Mouse (Mus musculus) cortical plate, adult 2 months (tissue): ENCODE results near the gene Rps26. TPM values are rescaled to one million over a fixed set of nuclear protein-coding genes. Genes with fewer than 3 reads are reported as not detected.
"Not testable (repeated sequence)": the region's sequence is repeated elsewhere in the genome, so short reads cannot be mapped to it uniquely, and the experiment has no call there.

Experiments
- H3K27ac ChIP-seq: fragments of 200-500 bp; 2 replicates; pipeline ENCODE4 v1.5.1; 2012; ENCODE audit warnings: low read length, control low read depth, inconsistent platforms; ENCODE audit not compliant: insufficient read depth
- H3K4me1 ChIP-seq: fragments of 200-500 bp; 2 replicates; pipeline ENCODE4 v1.6.1; 2011; ENCODE audit warnings: low read length; ENCODE audit not compliant: control insufficient read depth, insufficient read depth
- H3K4me3 ChIP-seq: fragments of 200-500 bp; 2 replicates; pipeline ENCODE4 v1.5.1; 2011; ENCODE audit warnings: mild to moderate bottlenecking, low read length, control low read depth; ENCODE audit not compliant: insufficient read depth
- CTCF ChIP-seq: fragments of 200-500 bp; IDR thresholded peaks from 2 replicates; pipeline ENCODE4 v1.5.1; 2011; ENCODE audit warnings: mild to moderate bottlenecking, control low read depth, low read length; ENCODE audit not compliant: insufficient read depth; ENCODE audit errors: extremely low read depth
- POLR2A ChIP-seq: fragments of 200-500 bp; IDR thresholded peaks from 2 replicates; pipeline ENCODE4 v1.6.1; 2011; ENCODE audit warnings: mild to moderate bottlenecking, low read length, control low read depth; ENCODE audit not compliant: insufficient read depth; ENCODE audit errors: extremely low read depth
- polyA plus RNA-seq: library from polyadenylated mRNA; depleted of rRNA; stranded (reverse); fragments of >200 nt; gene quantifications from 2 replicates; pipeline ENCODE4 v1.2.3, GENCODE M21; 2012

Gene Rps26
- polyA plus RNA-seq, 1 experiment = 390 TPM

- TF ChIP-seq CTCF (no peak), POLR2A (no peak)
- H3K27ac ChIP-seq = no peak overlapping the region
- no peak overlapping the region for H3K4me3 ChIP-seq
- peaks cover 5% of the 10 kb centered on the region for H3K4me1 ChIP-seq
Measured at GRCm38 (mm10) chr10:128629746-128630145, 3.2 kb upstream of the Rps26 start.

GRCm38 (mm10) chr10:128627398-128628317 lies 1.1 kb upstream of the Rps26 start:
- TF ChIP-seq POLR2A (no peak), CTCF (no peak)
- H3K27ac ChIP-seq = no peak overlapping the region
- peaks cover 5% of the 10 kb centered on the region for H3K4me1 ChIP-seq
- no peak overlapping the region for H3K4me3 ChIP-seq

DNA sequence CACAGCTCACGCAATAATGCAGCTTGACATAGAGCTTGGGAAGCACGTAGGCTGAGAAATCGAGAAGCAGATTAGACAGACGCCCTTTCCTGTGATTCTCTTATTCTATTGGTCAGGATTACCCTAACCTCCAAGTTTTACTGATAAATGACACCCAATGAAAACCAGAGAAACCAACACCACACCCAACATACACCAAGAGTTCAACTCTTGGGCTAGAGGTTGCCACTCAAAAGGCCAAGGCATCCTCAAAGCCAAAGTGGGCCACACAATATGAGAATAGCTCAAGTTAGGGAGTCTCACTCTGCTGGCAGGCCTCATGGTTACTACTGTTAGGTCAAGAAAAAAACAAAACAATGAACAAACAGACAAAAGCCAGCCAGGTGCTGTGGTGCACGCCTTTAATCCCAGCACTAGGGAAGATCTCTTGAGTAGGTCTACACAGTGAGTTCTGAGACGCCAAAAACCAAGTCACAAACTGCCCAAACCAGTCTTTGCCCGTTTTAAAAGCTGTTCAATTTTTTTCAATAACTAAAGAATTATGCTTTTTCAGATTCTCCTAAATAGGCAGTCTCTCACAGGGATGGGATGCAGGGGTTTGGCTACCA lies 1.2 kb downstream of the Rps26 start:
- TF ChIP-seq POLR2A (no peak), CTCF (no peak)
- Histone ChIP-seq H3K27ac (no peak overlapping the region), H3K4me3 (peak overlapping the region; percentile 95)

DNA sequence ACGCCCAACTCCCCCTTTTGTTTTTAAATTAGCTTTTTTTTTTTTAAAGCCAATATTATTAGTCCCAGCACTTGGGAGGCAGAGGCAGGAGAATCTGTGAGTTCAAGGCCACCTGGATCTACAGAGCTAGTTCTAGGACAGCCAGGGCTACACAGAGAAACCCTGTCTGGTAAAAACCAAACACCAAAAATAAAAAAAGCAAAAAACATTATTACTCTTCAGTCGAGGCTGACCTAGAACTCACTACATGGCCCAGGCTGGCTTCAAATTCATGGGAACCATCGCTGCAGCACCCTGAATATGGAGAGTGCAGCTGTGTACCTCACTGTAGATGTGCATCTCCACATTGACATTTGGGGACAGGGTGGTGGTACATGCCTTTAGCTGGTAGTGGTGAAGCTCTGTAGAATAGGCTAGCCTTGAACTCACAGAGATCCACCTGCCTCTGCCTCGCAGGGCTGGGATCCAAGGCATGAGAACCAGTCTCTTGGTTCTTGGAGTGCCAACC lies 3.4 kb downstream of the Rps26 start:
- not testable (repeated sequence) for H3K4me1 ChIP-seq, H3K27ac ChIP-seq, H3K4me3 ChIP-seq

More for the DNA sequence above, 1.2 kb downstream of the Rps26 start:
- H3K4me1 ChIP-seq = peaks cover 5% of the 10 kb centered on the region

DNA sequence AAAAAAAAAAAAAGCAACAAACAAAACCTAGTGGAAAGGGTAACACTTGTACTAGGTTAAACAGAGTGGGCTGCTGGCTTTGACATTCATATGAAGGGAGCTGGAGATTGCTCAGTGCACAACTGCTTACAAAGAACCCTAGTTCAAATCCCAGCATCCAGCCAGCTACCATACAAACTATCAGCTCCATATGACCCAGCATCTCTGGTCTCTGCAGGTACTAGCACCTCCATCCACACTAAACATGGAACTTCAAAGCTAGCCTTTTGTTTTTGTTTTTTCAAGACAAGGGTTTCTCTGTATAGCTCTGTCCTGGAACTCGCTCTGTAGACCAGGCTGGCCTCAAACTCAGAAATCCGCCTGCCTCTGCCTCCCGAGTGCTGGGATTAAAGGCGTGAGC lies 3.8 kb downstream of the Rps26 start:
- Histone ChIP-seq H3K4me1 (peaks cover 5% of the 10 kb centered on the region), H3K4me3 (no peak overlapping the region), H3K27ac (no peak overlapping the region)
- TF ChIP-seq POLR2A (no peak), CTCF (no peak)

GRCm38 (mm10) chr10:128621986-128622520 lies 4.5 kb downstream of the Rps26 start:
- no peak overlapping the region for H3K4me3 ChIP-seq
- TF ChIP-seq CTCF (no peak), POLR2A (no peak)
- H3K4me1 ChIP-seq = peaks cover 5% of the 10 kb centered on the region
- no peak overlapping the region for H3K27ac ChIP-seq

DNA sequence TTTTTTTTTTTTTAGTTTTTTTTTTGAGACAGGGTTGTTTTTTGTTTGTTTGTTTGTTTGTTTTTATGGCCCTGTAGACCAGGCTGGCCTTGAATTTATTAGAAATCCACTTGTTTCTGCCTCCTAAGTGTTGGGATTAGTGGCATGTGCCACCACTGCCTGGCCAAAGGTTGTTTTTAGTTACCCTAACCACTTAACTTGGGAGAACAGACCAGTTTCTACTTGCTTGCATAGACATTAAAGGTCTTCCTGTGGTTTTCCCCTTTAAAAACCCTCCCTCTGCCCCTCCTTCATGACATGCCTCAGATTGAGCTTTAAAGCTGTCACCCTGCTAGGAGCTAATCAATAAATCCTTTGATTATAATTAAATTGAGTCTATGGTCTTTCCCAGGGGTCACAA lies 6.3 kb downstream of the Rps26 start:
- no peak for TF ChIP-seq CTCF
- no peak for TF ChIP-seq POLR2A
- Histone ChIP-seq H3K27ac (no peak overlapping the region), H3K4me1 (peaks cover 1% of the 10 kb centered on the region), H3K4me3 (no peak overlapping the region)

DNA sequence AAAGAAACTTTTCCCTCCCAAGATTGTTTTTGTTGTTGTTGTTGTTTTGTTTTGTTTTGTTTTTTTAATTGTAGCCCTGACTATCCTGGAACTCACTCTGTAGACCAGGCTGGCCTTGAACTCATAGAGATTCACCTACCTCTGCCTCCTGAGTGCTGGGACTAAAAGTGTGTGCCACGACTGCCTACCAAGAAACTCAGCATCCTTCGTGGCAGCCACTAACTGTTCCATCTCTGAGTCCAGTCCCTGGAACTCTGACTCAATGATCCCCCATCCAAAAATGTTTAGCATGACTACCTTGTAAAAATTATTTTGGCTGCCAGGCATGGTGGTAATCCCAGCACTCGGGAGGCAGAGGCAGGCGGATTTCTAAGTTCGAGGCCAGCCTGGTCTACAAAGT lies 7.4 kb downstream of the Rps26 start:
- H3K27ac ChIP-seq, H3K4me3 ChIP-seq, H3K4me1 ChIP-seq: not testable (repeated sequence)

GRCm38 (mm10) chr10:128618570-128618969 lies 8.0 kb downstream of the Rps26 start:
- Histone ChIP-seq H3K27ac (no peak overlapping the region), H3K4me1 (no peaks in the 10 kb centered on the region), H3K4me3 (no peak overlapping the region)
- TF ChIP-seq CTCF (no peak), POLR2A (no peak)

DNA sequence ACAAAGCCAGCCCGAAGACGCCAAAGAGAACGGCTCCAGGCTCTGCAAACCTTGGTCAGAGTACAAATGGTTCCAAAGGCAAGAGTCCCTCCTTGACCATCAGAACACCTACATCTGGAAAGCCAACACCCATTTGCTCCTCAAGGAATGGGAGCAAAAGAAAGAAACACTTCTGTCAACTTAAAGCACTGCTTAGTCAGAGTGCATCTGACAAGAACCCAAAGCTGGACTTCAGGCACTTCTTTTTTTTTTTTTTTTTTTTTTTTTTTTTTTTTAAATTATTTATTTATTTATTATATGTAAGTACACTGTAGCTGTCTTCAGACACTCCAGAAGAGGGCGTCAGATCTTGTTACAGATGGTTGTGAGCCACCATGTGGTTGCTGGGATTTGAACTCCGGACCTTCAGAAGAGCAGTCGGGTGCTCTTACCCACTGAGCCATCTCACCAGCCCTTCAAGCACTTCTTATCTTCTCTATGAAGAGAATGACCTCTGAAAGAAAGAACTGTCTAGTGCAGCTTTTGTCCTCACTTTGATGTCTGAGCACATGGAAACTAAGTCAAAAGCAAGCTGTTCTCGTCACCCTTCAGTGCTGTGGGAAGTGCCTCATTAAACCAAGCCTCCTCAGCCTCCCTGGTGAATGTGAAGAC lies 10.6 kb downstream of the Rps26 start:
- not testable (repeated sequence) for H3K4me1 ChIP-seq, H3K27ac ChIP-seq, H3K4me3 ChIP-seq
